Mouse (Mus musculus): ENCODE measurements around the gene Il27ra. TPM values are rescaled to one million over a fixed set of nuclear protein-coding genes. Genes with fewer than 3 reads are reported as not detected.

The Il27ra gene
- 0.88 and 0.90 TPM in 2 replicates for total RNA-seq (2014; fragmentation: Nextera tagmentation)
- 1.4 and 1.9 TPM in 2 replicates for total RNA-seq (2017)

DNA sequence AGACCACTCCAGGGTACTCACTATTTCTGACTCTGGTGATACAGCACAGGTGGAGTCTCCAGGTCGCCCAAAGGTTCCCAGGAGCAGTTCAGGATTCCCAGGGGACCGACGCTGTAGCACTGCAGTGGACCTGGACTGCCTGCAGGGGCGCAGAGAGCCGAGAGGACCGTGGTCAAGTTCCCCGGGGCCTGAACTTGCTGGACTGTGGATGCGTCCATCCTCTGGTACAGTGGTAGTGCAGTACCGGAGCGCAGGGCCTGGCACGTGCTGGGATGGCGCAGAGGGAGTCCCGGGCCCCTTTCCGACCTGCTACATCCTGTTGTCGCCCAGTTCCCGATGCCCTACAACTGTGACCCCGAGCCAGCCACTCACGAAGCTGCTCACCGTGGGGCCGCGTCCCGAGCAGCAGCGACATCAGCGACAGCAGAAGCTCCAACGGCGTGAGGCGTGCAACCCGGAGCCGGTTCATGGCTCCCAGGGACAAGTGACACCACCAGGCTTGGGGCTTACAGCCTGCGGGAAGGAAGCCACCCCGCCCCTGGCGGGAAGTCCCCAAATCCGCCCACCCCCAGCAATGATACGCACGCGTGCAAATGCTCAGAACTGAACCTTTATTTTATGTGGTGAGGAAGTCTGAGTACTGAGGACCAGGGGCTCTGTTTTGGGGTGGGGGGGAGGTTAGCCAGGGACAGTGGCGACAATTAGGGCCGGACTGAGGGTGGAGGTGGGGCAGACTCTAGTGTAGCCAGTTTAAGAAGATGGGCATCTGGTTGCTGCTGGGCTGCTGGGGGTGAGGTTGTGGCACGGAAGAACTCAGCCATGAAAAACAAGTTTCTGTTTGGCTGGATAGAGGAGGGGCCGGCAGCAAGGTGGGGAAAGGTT lies at the start of gene Il27ra:
Gene Il27ra (minus strand): TSS at position 524 of the 882 bp plus-strand sequence.
- ATAC-seq (replicated peaks; ENCODE audit: poor library complexity, severe bottlenecking), result peak; percentile 79

DNA sequence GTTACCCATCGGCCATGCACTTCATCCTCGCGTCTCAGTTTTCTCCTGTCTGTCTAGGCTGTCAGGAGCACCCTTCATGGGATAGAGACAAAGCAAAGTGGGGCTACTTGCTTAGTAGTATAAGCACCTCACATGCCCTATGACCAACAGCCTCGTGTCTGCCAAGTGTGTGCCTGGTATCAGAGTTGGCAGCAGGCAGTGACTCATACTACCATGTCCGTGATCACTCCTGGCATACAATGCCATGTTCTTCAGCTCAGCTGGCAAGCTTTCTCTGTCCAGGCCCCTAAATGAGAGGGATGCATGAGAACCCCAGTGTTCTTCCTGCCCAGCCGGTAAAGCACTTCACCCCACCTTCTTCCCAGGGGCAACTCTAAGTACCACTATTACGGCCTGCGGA lies 48.2 kb upstream of the Il27ra start:
- ATAC-seq (replicated peaks; ENCODE audit: poor library complexity, severe bottlenecking), result no peak

DNA sequence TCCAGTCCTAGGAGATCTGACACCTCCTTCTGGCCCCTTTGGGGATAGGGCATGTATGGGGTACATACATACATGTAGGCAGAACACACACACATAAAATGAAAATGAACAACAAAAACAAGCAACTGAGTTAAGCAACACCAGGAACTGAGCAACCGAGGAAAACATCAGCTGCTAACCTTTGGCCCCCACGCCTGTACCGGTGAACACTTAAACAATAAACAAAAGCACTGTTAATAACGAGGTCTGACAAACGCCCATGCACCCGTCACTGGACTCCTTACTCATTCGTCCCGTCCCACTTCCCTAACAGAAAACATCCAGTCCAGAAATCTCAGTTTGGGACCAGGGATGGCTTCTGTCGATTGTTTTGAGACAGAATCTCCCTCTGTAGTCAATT lies 46.9 kb upstream of the Il27ra start:
- ATAC-seq (replicated peaks; ENCODE audit: poor library complexity, severe bottlenecking), result no peak

DNA sequence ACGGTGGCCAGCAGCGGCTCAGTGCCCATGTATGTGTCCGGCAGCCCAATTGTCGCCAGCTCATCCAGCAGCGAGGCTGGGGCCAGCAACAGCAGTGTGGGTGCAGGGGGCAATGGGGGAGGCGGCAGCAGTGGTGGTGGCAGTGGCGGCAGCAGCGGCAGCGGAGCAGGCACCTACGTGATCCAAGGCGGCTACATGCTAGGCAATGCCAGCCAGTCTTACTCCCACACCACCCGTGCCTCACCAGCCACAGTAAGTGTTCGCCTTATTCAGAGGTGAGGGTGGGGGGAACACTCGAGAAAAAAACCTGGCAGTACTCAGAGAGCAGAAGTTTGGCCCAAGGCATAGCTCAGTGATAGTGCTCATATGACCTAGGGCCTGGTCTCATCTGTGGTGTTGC lies 45.4 kb upstream of the Il27ra start:
- ATAC-seq (replicated peaks; ENCODE audit: poor library complexity, severe bottlenecking), result no peak

DNA sequence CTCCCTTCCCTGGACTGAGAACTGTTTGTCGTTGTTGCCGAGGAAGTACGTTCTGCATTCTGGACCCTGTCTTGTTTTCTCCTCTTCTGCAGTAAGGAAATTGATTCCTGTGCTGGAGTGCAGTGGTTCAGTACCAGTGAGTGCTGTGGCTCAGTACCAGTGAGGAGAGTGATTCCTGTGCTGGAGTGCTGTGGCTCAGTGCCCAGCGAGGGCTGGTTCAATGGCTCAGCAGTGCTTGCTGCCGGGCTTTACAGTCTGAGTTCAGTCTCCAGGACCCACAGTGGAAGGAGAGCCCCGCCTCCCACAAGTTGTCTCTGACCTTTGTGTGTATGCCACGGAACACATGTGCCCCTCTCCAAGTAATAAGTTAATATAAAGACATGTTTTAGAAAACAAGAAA lies 44.8 kb upstream of the Il27ra start:
- ATAC-seq (replicated peaks; ENCODE audit: poor library complexity, severe bottlenecking), result no peak

DNA sequence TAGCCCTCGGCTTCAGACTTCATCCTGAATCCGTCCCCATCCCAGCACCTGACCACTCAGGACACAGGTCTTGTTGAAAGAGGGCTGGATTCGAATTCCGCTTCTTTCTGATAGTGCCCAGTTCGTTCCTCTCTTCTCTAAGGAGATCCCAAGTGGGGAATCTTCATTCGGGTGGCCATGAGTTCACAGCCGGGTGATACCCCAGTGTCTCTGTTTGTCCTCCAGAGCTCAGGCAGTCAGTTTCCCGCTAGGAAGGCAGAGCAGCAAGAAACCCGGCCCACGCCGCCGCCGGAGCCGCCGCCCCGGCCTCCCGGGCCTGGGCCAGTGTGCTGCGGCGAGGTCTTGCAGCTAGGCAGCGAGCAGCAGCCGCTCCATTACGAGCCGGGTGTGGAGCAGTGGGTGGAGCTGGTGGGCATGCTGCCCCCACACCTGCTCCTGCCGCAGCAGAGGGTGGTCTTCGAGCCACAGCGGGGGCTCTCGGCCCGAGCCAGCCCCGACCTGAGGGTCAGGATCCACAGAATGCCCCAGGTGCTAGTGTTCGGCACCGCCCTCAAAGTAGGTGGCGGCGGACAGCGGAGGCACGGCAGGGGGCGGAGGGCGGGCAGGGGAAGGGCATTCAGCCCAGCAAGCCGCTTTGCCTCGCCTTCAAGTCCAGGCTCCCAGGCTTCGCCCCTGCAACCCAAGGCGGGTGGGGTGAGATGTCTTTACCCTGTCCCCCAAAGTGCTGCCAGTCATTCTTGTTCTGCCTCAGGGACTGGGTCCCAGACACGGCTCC lies 42.1 kb upstream of the Il27ra start:
- no peak for ATAC-seq (replicated peaks; ENCODE audit: poor library complexity, severe bottlenecking)

DNA sequence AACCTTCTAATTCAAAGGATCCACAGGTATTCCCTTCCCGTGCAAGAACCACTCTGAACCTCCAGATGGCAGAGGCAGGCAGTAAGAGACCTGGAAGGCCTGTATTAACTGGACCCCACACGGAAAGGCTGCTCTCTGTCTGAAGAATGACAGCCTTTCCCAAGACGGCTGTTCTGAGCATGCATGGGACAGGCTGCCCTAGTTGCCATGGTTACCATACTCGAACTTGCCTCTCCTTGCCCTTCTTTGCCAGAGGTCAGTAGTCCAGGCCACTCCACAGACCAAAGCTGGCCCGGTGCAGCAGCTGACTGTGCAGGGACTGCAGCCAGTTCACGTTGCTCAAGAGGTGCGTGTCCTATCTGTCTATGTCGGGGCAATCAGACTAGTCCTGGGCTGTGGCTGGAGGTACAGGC lies 41.4 kb upstream of the Il27ra start:
- ATAC-seq (replicated peaks; ENCODE audit: poor library complexity, severe bottlenecking), result no peak

DNA sequence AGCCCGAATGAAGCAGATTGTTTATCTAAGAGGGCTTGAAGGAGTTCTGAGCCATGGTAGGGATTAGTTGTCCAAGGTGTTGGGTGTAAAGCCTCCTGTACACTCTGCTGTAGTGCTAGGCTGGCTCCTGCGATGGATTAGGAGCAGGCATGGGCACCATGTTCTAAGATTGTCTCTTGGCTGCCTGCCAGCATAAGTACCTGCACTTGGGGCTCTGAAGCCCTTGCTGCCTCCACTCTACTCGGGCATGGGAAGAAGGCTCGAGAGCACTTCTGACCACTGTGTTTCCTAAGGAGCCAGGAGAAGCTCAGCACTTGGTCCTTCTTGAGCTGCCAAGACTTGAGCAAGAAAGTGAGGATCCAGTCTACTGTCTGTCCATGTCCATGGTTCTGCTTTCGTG lies 36.8 kb upstream of the Il27ra start:
- no peak for ATAC-seq (replicated peaks; ENCODE audit: poor library complexity, severe bottlenecking)

DNA sequence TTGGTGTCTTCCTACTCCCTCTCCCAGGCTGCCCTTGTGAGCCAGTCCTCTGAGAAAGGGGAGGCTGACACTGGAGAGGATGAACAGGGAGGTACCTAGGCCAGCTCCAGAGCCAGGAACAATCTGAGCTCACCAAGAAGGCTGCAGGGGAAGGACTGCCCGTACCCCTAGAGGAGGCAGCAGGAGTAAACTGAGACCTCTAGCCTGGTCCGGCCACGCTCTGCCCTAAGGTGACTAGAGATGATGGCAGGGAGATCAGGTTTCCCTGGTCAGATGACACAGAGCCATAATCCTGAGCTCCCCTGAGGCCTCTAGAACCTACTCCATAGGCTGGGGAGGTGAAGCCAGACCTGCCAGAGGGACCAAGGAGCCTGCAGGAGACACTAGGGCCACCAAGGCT lies 34.5 kb upstream of the Il27ra start:
- no peak for ATAC-seq (replicated peaks; ENCODE audit: poor library complexity, severe bottlenecking)

DNA sequence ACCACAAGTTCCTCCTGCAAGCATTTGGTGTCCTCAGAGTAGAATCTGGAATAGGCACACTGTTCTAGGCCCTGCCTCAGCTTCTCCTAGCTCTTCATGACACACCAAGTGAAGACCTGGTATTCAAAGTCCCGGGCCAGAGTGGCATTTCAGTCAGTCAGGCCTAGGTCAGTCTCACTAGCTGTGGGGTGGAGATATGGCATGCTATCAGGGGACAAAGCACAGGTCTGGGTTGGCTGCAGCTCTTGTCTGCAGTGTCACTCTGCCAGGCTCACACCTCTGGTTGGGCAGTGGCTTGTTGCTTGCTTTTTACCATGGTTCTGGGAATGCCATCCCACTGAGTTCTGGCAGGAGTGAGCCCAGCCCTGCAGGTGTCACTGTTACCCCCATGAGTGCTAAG lies 34.0 kb upstream of the Il27ra start:
- ATAC-seq (replicated peaks; ENCODE audit: poor library complexity, severe bottlenecking), result no peak

DNA sequence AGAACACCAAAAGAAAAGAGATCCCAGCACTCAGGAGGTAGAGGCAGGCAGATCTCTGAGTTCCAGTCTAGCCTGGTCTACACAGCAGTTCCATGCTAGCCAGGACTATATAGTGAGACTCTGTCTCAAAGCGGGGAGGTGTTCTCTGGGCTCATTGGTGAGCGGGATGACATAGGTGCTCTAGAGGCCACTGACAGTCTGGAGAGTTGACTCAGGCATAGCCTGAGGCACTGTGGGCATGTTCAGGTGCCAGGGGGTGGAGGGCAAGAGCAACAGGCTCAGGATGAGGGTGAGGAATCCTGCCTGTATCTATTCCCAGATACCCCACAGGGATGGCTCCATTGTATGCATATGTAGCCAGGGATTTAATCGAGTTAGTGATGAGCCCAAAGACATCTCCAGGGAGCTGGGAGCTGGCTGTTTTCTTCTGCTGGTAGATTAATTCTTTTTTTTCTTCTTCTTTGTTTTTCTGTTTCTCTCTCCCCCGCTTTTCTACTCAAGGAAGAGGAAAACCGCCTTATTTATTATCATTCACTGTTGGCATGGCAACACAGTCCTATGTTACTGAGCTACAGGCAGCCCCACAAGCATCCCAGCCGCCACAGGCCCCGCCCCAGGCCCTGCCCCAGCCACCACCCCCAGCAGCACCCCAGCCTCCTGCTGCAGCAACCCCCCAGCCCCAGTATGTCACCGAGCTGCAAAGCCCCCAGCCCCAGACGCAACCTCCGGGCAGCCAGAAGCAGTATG lies 31.0 kb upstream of the Il27ra start:
- no peak for ATAC-seq (replicated peaks; ENCODE audit: poor library complexity, severe bottlenecking)

DNA sequence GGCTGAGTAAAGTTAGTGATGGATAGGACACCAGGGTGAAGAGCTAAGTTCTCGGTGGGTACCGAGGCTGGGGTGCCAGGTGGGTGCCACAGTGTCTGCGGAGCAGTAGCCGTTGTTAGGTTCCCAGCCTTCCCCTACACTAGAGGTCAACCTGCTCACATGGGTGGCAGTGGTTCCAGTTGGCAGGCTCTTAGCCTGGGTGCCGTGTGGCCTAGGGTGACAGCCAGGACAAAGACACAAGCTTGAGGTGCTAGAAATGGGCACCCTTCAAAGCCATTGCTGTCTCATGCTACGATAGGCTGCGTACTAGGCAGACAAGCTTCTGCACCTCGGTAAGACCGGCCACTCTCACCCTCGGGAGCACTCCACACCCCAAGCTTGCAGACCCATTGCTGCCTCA lies 29.9 kb upstream of the Il27ra start:
- ATAC-seq (replicated peaks; ENCODE audit: poor library complexity, severe bottlenecking), result no peak

DNA sequence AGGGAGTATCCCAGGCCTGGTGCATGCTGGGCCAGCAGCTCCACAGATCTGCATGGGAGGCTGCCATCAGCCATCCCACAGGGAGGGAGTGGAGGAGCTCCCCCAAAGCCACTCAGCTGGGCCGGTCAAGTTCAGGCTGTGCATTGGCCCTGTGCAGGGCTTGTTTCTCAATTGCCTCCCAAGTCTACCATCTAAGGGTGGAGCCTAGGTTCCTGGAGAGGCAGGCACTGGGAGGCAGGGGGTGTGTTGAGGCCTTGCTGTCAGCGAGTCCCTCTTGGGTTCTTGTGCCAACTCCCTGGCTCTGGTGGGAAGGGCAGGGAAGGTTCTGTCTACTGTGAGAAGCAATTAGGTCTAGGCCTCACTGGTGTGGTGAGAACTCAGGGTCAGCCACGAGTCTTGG lies 29.5 kb upstream of the Il27ra start:
- ATAC-seq (replicated peaks; ENCODE audit: poor library complexity, severe bottlenecking), result no peak

DNA sequence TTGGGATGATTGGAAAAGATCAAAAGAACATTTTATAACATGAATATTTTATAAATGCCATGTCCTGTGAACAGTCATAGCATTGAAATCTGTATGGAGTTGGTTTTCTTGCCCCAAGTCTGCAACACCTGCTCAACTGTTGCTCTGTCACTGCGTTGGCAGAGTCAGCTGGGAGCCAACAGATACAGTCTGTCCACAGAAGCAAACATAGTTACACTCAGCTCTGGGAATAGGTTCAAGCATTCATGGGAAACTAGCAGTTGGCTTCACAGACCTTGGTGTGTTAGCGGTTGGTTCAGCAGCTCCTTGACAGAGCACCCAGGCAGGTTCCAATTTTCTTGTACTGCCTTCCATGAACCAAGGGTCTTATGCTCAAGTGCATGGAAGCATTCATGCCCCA lies 28.3 kb upstream of the Il27ra start:
- no peak for ATAC-seq (replicated peaks; ENCODE audit: poor library complexity, severe bottlenecking)

DNA sequence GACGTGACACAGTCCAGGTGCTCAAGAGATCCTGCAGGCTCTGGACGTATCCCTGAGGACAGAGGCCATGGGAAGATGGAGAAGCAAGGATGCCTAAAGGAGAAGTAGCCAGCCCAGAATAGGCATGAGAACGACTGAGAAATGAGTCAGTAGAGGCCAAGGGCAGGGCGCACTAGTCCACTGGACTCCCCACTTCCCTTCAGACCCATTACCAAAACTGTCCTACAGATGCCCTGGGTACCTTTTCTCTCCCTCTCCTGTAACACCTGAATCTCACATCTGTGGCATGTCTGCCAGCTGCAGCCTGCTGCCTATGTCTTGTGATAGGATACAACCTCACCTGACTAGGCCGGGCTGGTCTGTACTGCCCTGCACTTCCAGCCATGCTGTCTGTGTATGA lies 27.9 kb upstream of the Il27ra start:
- no peak for ATAC-seq (replicated peaks; ENCODE audit: poor library complexity, severe bottlenecking)

DNA sequence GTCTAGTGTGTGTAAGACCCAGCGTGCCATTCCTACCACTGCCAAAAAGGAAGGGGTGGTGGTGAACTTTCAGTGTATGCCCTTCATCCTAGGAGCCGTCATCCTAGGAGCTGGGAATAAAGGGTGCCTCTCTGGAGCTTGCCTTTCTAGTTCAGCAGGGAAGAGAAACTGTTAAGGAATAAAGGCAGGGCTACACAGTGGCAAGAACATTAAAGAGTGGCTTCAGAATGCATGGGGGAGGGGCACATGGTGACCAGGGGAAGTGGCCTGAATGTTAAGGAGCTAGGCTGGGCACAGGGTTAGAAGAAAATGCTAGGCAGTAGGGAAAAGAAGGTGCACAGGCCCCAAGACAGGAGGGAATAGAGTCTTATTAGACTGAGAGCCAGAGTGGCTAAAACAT lies 27.4 kb upstream of the Il27ra start:
- ATAC-seq (replicated peaks; ENCODE audit: poor library complexity, severe bottlenecking), result no peak

DNA sequence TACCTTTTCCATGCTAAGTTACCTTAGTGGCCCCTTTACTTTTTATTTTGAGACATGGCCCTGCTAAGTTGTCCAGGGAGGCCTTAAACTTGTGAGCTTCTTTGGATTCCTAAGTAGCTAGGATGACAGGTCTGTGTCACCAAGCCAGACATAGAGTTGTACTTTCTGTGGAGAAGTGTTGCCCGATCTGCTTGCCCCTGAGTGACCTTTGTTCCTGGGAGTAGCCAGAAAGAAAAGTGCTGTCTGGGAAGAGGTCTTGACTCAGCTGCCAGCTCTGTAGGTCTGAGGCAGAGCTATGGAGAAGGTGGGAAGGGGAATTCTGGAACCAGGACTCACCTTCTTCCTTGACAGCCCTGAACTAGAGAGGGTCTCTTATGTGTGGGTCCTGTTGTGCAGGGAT lies 26.8 kb upstream of the Il27ra start:
- no peak for ATAC-seq (replicated peaks; ENCODE audit: poor library complexity, severe bottlenecking)

DNA sequence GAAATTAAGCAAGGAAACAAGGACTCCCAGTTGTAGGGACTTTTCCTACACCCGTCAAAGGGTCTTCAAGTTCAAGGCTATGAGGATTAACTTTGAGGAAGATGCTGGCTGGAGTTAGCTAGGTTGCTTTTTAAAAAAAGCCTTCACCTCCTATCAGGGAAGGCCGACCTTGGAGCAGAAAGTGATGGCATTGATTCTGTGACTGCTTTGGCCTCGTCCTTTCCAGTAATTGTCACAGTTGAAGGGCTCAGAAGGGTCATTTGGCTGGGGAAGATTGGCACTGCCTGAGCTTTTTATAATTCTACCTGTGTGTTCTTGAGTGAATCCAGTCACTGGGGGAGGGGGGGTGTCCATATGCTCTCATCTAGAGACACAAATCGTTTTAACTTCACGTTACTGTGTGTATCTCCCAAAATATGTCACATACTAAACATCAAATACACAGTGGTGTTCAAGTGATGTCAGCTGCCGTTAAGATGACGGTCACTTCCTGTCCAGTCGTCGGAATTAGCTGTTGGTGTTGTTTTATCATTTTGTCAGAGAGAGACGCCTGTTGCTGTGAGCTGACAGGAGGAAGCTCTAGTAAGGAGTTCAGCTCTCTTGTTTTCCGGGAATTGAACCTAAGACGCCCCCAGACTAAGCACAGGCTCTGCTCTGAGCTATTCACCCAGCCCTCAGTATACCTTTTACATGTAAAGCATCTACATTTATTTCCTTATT lies 26.1 kb upstream of the Il27ra start:
- no peak for ATAC-seq (replicated peaks; ENCODE audit: poor library complexity, severe bottlenecking)

DNA sequence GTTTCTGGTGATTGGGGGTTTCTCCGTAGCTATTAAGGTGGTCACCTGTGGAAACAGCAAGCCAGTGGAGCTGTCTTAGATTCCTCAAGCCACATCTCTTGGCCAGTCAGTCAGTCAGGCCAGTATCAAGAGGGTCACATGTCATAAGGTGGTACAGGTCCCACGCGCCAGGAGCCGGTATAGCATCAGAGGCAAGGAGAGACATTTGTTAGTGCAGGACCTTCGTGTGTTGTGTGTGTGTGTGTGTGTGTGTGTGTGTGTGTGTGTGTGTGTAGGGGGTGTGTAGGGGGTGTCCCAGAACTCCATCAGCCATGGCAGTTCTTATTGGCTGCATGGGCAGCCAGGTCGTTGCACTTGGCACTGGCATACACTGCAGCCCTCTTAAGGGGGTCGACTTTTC lies 25.5 kb upstream of the Il27ra start:
- no peak for ATAC-seq (replicated peaks; ENCODE audit: poor library complexity, severe bottlenecking)

DNA sequence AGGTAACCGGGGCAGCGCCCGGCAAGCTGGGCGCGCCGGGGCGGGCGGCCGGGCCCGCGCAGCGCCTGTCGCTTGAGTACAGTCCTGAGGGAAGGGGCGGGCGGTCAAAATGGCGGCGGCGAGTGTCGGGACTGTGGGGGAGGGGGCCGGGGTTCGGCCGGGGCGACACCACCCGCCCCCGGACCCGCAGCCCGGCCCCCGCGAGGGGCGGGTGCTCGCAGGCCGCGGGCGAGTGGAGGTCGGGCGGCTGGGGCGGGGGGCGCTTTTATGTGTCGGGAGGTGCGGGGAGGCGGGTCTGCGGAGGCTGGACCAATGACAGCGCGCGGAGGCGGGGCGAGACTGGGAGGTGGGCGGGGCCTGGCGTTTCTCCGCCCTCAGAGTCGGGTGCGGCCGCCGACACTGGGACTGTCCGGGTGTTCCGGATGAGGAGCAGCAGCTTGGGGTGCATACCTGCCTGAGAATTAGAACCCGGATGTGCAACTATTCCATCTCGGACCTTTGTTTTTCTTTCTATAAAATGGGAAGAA lies 24.7 kb upstream of the Il27ra start:
- ATAC-seq (replicated peaks; ENCODE audit: poor library complexity, severe bottlenecking), result peak; percentile 49
